Mouse (Mus musculus) WW6 (cell line): ENCODE measurements around the gene Gxylt2.

Experiments
- DNase-seq: peaks from one replicate; pipeline ENCODE4 v3.0.0-alpha.2; 2013; ENCODE audit warnings: low read depth, low spot score

The Gxylt2 gene

DNA sequence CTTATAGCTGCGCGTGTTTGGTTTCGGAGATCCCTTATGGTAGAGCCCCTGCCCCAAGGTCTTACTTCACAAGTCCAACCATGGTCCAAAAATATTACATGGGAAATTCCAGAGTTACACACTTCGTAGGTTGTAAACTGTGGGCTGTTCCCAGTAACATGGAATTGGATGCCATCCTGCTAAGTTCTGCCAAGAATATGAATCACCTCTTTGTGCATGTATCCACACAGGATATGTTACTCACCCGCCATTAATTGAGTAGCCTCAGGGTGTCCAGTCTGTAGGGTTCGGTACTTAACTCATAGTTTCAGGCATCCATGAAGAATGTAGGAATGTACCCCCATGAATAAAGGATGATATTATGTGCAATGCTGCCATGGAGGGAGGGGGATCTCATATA is 94.8 kb downstream of the Gxylt2 start:
- DNase-seq = no peak

DNA sequence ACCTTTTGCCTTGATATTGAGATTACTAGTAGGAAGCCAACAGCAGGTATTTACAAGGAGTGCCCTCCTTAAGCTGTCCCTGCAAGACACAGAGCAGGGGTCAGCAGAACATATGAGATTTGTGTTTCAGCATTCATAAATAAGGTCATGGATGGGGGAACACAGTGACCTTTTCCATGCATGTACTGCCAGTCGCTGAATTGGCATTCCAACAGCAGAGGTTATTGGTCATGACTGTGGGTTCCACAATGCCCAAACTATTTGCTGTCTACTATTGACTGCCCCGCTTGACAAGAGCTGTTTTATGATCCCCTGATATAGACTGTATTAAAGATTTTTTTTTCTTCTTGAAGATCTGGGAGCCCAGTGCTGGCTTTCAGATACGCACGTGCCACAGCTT is 95.2 kb downstream of the Gxylt2 start:
- no peak for DNase-seq

DNA sequence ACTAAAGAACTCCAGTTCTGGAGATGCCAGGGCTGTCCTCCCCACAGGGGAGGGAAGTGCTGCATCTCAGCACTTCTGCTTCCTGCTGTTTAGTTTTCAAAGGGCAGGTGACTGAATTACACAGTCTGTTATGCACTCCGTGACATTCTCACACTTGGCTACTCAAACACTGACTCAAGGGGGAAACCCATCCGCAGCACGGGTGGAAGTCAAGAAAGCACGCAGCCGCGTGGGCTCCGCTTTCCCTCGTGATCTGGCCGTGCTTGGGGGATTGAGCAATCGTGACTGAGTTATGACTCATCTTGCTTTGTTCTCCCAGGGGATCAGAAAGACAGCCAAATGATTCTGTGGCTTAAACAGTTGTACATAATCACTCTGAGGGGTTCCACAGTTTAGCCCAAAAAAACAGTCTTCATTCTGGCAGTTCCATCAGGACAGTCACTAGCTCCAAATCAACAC is 96.0 kb downstream of the Gxylt2 start:
- DNase-seq = no peak

DNA sequence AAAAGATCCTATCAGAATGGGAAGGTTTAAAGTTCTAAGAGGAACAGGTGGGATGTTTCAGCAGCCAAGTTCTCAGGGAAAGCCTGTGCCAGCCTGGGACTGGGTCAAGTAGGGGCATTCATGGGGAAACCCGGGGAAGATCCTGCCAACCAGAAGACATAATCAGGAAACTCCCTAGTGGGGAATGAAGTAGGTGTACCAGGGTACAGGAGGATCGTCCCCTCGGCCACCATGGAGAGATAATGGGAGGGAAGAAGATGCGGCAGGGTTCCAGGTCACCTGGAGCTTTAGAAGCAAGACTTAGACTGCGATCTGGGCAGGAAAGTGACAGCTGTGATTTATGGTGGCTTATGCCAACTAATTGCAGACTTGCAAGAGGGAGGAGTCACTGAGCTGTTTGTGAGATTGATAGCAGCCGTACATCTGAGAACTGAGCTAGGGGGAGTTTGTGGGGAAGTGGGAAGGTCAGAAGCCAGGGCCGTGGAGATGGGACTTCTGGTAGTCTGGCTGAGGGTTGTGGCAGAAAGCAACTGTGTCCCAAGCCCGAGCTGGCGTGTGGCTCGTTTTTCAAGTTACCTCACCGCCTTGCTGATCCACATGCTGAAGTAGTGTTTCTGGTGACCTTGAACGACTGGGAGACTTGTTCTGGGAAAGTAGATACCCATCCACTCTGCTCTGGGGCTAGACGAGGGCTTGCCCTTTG is 98.0 kb downstream of the Gxylt2 start:
- no peak for DNase-seq

DNA sequence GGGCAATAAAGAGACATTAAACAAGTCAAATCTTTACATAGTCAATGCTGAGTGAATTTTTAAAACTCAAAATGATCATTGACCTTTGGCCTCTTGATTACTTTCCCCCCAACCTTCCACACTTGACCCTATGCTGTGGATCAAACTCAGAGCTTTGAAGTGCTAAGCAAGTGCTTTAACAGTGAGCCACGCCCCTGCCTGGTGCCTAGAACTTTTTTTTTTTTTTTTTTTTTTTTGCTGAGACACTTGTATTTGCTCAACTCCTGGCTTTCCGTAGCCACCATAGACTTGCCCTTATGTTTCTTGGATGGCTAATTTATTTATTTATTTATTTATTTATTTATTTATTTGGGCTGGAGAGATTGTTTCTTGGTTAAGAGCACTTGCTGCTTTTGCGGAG is 98.7 kb downstream of the Gxylt2 start:
- DNase-seq = no peak

DNA sequence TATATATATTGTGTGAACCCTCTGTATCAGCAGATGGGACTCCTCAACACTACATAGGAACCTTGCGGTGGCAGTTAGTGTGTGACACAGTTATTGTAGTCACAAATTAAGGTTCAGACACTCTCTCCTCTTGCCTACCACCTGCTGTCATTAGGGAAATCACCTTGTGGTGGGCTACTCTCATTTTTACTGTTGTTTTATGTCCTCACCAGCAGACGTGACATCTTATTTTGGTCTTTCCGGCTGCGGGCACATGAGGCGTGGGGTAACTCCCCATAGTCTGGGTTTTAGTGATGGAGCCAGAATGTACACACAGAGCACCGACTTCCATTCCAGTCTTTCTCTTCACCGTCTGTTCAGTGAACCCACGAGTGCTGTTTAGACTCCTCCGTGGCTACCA is 102.7 kb downstream of the Gxylt2 start:
- DNase-seq = no peak

DNA sequence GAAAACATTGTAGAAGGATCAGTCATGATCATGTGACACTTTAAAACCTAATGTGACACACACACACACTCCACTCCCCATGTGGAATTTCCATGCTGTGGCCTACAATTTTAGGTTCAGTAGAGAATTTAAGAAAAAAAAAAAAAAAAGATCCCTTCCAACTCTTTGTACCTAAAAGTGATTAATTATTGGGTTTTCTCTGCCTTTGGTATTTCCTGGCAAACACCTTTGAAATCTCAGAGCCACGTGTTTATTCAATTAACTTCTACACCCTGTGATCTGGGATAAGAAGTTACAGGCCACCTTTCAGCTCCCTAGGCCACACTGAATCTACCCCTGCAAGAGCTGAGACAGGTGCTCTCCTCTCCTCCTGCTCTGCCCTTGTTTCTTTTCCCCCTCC is 103.2 kb downstream of the Gxylt2 start:
- no peak for DNase-seq

DNA sequence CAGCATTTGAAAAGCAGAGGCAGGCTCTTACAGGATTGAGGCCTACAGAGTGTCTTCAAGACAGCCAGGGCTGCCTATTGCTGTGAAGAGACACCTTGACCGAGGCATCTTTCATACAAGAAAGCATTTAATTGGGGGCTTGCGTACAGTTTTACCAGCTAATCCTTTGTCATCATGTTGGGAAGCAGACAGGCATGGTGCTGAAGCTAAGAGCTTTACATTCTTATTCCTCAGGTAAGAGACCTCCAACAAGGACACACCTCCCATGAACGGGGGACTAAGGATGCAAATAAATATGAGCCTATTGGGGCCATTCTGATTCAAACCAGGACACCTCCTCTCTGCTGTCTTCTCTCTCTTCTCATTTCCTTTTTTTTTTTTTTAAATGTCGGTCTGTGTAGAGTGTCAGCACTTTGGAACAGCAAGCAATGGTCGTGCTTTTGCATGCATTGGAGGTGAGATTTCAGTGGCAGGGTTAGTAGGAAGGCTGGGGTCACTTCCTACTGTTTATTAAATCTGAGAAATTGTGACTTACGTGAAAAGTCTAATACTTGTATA is 103.8 kb downstream of the Gxylt2 start:
- no peak for DNase-seq

DNA sequence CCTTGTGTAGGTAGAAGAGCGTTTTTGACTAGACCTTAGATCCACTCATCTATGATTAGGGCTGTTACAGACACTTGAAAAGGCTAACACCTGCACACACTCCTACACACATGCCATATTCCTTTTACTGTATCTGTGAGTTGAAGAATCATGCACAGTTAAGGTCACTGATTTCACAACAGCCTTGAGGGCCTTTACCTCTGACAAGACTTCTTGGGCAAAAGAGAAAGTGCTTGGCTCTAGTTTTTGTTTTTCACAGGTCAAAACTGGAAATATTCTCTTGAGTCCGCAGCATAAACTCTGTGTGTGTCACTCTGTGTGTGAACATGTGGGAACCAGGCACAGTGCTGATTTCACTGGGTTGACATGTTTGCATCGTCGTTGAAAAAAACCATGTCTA is 105.6 kb downstream of the Gxylt2 start:
- DNase-seq = no peak

DNA sequence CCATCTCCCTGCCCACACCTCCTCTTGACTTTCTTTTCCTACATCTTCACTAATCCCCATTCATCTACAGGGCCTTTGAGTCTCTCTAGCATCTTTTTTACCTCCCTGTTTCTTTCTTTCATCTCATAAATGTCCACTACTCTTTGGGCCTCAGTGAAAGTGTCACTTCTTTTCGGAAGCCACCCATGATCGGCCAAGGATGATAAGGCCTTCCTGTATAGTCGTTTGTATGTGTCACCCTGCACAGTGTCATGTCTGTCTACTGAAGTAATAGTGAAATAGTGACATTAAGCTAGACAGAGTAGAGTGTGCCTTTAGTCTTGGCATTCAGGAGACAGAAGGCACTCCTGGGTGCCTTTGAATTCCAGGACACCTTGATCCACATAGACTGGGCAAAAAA is 107.2 kb downstream of the Gxylt2 start:
- DNase-seq = no peak

DNA sequence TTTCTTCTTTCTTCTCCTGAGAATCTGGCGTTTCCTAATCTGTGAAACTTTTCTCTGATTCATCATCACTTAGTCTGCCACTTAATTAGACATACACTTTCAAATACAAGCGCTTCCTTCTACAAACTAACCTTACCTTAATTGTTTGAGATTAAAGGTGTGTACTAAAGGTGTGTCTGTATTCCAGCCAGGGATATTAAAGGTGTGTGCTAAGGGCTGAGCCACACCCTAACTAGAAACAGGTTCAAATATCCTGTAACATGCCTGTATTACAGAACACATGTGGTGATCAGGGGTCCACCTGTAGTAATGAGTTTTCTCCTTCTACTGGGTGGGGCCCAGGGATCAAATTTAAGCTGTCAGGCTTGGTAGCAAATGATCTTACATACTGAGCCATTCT is 116.8 kb downstream of the Gxylt2 start:
- DNase-seq = no peak

DNA sequence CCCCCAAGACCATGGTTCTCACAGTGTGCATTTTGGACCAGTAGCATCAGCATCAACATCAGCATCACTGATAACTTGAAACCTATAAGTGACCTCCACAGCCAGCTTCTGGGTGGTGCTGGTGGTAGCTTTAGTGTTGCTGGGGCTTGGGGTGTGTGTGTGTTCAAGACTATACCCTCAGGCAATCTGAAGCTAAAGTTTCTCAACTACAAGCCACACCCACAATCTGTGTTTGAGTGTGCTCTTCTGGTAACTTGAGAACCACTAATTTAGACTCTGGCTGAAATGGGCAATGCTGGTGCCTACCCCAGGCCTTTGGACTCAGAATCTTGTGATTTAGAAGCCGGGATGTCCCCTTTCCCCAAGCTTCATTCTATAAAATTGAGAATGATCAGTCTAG is 118.8 kb downstream of the Gxylt2 start:
- DNase-seq = no peak

DNA sequence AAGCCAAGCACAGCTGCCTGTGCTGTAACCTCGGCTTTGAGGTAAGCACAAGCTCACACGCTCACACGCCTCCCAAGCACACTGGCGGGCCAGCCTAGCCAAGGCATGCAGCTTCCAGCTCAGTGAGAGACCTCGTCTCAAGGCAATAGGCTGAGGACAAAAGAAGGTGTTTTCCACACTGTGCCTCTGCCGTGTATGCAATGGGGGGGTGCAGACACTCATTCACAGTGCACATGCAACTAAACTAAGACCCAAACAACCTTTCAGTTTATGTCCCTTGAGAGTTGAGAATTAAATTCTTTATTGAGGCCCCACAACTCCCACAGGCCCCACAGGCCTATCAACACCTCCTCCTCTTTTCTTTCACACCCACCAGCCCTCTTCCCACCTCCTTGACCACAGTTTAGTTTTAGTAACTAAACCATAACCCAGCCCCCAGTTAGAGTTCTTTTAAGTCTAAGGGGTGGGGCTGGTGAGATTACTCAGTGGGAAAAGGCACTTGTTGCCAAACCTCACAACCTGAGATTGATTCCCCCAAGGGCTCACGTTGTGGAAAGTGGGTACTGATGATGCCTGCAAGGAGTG is 119.9 kb downstream of the Gxylt2 start:
- DNase-seq = no peak

DNA sequence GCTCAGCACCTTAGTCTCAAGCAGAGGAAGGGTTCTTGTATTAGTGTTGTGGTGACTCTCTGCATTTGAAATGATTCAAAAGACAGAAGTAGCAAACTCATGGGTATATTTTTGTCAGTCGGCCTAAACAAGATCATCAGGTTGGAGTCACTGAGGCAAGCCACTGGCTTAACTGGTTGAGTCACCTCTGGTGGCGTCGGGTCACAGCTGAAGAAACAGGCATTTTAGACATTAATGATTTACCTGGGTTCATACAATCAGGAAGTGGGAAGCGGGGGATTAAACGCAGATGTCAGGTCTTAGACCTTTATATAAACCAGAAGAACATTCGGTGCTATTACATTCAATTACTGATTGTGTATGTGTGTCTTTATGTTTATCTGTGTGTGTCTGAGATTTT is 121.5 kb downstream of the Gxylt2 start:
- no peak for DNase-seq

DNA sequence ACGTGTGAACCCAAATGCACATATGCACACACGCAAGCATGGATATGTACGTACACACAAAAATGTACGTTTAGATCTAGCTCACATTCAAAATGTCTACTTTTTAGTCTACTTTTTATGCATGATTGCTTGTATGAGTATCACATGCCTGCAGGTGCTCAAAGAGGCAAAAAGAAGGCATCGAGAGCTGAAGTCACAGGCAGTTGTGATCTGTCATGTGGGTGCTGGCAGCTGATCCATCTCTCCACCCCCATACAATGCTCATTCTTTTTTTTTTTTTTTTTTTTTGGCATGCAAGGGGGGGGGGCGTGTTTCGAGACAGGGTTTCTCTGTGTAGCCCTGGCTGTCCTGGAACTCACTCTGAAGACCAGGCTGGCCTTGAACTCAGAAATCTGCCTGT is 124.0 kb downstream of the Gxylt2 start:
- DNase-seq = no peak

DNA sequence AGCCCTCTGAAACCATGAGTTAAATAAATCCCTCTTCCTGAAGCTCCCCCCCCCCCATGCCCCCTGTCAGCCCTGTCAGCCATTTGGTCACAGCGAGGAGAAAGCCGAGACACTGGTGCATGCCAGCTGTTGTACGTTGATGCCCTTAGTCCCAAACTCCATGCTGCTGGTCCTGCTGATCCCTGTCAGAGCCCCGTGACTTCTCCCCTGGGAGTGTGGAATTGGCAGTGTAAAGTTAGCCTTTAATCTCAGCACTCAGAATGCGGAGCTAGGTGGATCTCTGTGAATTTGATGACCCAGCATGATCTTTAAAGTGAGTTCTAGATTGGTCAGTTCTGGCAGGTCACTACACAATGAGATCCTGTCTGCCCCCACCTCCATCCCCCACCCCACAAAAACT is 125.2 kb downstream of the Gxylt2 start:
- no peak for DNase-seq

DNA sequence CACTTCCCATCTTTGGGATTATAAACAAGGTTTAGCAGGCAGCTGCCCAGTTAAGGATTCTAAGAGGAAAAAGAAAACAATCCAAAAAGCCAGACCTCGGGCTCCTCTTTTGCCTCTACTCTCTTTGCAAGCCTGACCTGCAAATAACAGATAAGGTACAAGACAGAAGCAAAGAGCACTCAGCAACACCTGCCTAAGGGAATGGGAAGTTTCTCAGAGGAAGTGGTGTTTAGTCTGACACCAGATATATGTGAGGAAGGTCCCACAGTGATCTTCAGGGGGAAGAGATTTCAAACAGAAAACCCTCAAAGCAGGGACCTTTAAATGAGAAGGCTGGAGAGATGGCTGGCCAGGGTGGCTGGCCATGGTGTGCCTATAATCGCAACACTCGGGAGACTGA is 126.7 kb downstream of the Gxylt2 start:
- no peak for DNase-seq

DNA sequence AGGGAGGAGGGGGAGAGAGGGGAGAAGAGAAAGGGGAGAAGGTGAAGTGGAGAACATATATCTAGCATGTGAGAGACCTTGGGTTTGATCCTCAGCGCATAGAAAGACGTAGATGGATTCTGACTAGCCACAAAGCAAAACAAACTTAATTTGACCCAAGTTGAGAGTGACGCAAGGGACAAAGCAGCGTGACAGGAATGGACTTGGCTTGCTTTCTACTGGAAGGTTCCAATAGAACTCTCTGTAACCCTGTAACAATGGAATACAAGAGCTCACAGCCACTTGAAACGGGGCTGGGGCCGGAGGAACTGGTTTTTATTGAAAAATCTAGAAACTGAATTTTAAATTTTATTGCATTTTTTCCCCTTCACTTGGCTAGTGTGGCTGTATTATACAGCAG is 127.2 kb downstream of the Gxylt2 start:
- no peak for DNase-seq

DNA sequence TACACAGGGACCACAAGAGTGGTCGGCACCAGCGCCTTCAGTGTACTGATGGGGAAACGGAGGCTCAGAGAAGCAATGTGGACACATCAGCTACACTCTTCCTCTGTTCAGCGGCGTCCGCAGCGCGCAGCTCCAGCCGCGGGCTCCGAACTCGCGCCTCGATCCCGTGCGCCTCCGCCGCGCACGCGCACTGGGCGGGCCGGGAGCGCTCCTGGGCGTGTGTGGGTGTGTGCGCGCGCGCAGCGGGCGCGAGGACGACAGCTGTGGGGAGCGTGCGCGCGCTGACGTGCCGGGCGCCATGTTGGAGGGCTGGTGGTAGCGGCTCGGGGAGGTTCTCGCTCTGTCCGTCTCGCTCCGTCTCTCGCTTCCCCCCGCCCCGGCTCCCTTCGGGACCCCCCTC is 128.8 kb downstream of the Gxylt2 start, which contains the start of gene Ppp4r2:
Ppp4r2 (plus strand) TSS at position 268 of the 400 bp plus-strand sequence.
- peak; percentile 84 for DNase-seq

DNA sequence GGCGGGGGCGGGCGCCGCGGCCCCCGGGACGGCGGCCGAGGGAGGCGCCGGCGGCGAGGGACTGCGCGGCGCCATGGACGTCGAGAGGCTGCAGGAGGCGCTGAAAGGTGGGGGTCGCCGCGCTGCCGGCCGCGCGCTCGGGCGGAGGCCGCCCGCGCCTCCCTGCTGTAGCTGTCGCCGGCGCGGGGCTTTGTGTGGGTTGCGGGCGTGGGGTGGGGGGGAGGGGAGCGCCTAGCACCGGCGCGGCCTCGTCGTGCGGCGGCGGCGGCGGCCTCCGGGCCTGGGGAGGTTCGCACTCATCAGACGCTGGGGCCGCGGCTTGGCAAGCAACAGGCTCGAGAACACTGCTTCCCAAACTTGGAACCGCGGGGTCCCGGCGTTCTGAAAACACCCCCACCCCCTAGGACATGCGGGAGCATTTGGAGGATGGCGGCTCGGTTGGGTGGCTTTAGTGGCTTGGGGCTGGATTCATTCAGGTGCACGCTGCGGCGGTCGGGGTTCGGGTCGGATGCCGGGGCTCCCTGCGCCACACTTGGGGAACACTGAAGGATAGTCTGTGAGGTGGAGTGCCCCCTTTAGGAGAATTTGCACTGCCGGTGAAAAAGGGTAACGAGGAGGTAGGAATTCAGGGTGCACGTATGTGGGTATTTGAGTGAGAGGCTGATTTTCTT is 129.4 kb downstream of the Gxylt2 start:
- peak; percentile 33 for DNase-seq

DNA sequence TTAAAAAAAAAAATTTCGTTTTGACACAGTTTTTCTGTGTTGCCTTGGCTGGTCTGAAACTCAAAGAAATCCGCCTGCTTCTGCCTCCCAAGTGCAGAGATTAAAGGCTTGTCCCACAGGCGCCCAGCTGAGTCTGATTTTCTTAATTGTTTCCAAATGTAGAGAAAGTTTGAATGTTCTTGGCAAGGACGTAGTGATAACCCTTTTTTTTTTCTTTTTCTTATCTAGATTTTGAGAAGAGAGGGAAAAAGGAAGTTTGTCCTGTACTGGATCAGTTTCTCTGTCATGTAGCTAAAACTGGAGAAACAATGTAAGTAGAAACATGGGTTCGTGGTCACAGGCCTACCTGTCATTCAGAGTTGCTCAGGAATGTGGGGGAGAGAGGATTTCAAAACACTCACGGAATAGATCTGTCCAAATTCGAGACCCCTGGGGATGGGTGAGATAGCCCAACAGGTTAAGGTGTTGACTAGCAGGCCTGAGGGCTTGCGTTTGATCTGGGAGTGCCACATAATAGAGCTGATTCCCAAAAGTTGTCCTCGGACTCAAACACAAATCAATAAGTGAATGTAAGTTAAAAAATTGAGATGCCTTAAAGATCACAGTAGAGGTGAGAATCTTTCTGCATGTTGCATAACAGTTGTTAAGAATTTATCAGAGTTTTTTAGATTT is 130.1 kb downstream of the Gxylt2 start:
- no peak for DNase-seq

DNA sequence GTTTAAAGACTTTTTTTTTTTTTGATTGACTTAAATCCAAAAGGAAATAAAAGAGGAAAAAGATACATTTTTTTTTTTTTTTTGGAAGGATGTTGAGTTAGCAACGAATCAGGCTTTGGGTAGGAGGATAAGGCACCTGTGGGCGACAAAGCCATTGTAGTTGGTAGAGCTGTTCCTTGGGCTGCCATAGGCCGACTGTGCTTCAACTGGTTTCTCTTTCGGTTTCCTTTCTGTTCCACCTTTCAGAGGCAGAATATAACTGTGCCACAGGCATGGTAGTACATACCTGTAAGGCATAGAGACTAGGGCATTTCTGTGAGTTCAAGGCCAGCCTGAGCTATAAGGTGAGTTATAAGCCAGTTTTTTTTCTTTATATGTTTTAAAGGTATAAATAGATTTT is 140.5 kb downstream of the Gxylt2 start:
- no peak for DNase-seq
